Mouse (Mus musculus) kidney, postnatal 0 days (tissue): Measurements from ENCODE around the gene Ric8b. TPM values are rescaled to one million over a fixed set of nuclear protein-coding genes. Genes with fewer than 3 reads are reported as not detected.

Experiments used
- ATAC-seq: fragments of 200-750 bp; cut with Nextera tagmentation; replicated peaks from 2 replicates; pipeline ENCODE4 v1.8.0; 2017; ENCODE audit warnings: low read depth, moderate number of reproducible peaks, moderate TSS enrichment, moderate library complexity; ENCODE audit not compliant: low FRiP score
- DNase-seq: peaks from one replicate; pipeline ENCODE4 v3.0.0-alpha.2; 2016; ENCODE audit warnings: low spot score
- H3K27ac ChIP-seq: fragments of 300-500 bp; sonication (generic); 2 replicates; pipeline ENCODE4 v1.5.1; 2014; ENCODE audit warnings: mild to moderate bottlenecking
- H3K27me3 ChIP-seq: fragments of 300-500 bp; sonication (generic); 2 replicates; pipeline ENCODE4 v1.6.1; 2014; ENCODE audit warnings: low read length, mixed read lengths; ENCODE audit not compliant: insufficient read depth
- H3K36me3 ChIP-seq: fragments of 300-500 bp; sonication (generic); 2 replicates; pipeline ENCODE4 v1.6.1; 2014; ENCODE audit warnings: low read length, mixed read lengths; ENCODE audit not compliant: insufficient read depth
- H3K4me1 ChIP-seq: fragments of 300-500 bp; sonication (generic); replicated peaks from 2 replicates; pipeline ENCODE4 v1.6.1; 2014; ENCODE audit warnings: antibody characterized with exemption, low read length, mixed read lengths; ENCODE audit not compliant: insufficient read depth
- H3K4me2 ChIP-seq: fragments of 300-500 bp; sonication (generic); 2 replicates; pipeline ENCODE4 v1.6.1; 2014; ENCODE audit warnings: mild to moderate bottlenecking, low read length, moderate library complexity, mixed read lengths
- H3K4me3 ChIP-seq: fragments of 300-500 bp; sonication (generic); replicated peaks from 2 replicates; pipeline ENCODE4 v1.5.1; 2014; ENCODE audit warnings: low read depth, low read length
- H3K9ac ChIP-seq: fragments of 300-500 bp; sonication (generic); 2 replicates; pipeline ENCODE4 v1.6.1; 2014; ENCODE audit warnings: low read depth, low read length
- H3K9me3 ChIP-seq: fragments of 300-500 bp; sonication (generic); replicated peaks from 2 replicates; pipeline ENCODE4 v1.6.1; 2016; ENCODE audit warnings: low read length, inconsistent platforms, mixed read lengths
- CTCF ChIP-seq: IDR thresholded peaks from 2 replicates; pipeline ENCODE4 v1.5.1; 2016; ENCODE audit warnings: antibody characterized with exemption, low read depth, mild to moderate bottlenecking, moderate library complexity
- WGBS: fragments of 180-500 bp; shearing (Covaris S2); extraction: QIAGEN DNeasy Blood & Tissue Kit; methylation state at CpG from one replicate; pipeline ENCODE4 v1.1.7; 2014; 5-methylcytosine and 5-hydroxymethylcytosine counted together
- polyA plus RNA-seq: library from polyadenylated mRNA; unstranded; fragments of >200 nt; fragmentation: Nextera tagmentation; extraction: Ambion mirVana; gene quantifications from 2 replicates; pipeline ENCODE4 v1.2.1, GENCODE M21; 2015

Ric8b gene
- polyA plus RNA-seq, 1 experiment from 2014 or later, result 16.3 TPM

- H3K27me3 ChIP-seq, result no peaks in the 10 kb centered on the region
- TF ChIP-seq CTCF, result no peak
- WGBS, result 84% methylated on average over 6 of the region's 6 CpGs
- H3K27ac ChIP-seq, result no peak overlapping the region
- no peak for DNase-seq
- H3K36me3 ChIP-seq, result no peaks in the 10 kb centered on the region
- no peak overlapping the region for H3K4me3 ChIP-seq
- H3K4me2 ChIP-seq, result no peak overlapping the region
- no peak for ATAC-seq
- H3K4me1 ChIP-seq, result 0 out of 2 replicates have a peak, but pooled peaks cover 12% of the 10 kb centered on the region
- H3K9ac ChIP-seq, result no peak overlapping the region
- no peaks in the 10 kb centered on the region for H3K9me3 ChIP-seq
These were observed 1.9 kb upstream of the Ric8b start for GRCm38 (mm10) chr10:84915476-84915875.

GRCm38 (mm10) chr10:84917731-84918095, 297 bp downstream of the Ric8b start:
- H3K9me3 ChIP-seq, result no peaks in the 10 kb centered on the region
- DNase-seq (peak; percentile 46), ATAC-seq (no peak)
- no peaks in the 10 kb centered on the region for H3K36me3 ChIP-seq
- H3K4me2 ChIP-seq, result peak overlapping the region; percentile 68
- H3K4me1 ChIP-seq, result 0 out of 2 replicates have a peak, but pooled peaks cover 12% of the 10 kb centered on the region
- H3K4me3 ChIP-seq, result peak overlapping the region; percentile 85
- TF ChIP-seq CTCF, result no peak
- H3K9ac ChIP-seq, result peak overlapping the region; percentile 80
- peak overlapping the region; percentile 92 for H3K27ac ChIP-seq
- H3K27me3 ChIP-seq, result no peaks in the 10 kb centered on the region
- under 1% methylated on average over 22 of the region's 27 CpGs for whole genome bisulfite sequencing

GRCm38 (mm10) chr10:84926336-84926735, 8.9 kb downstream of the Ric8b start:
- Histone ChIP-seq H3K4me1 (peaks cover 18% of the 10 kb centered on the region; the same call in 1 of the 2 replicates), H3K4me2 (no peak overlapping the region), H3K9me3 (no peaks in the 10 kb centered on the region), H3K9ac (no peak overlapping the region), H3K4me3 (no peak overlapping the region), H3K27ac (no peak overlapping the region), H3K36me3 (no peaks in the 10 kb centered on the region), H3K27me3 (no peaks in the 10 kb centered on the region)
- no peak for TF ChIP-seq CTCF
- WGBS, result 39% methylated on average over 7 of the region's 7 CpGs
- ATAC-seq, result no peak
- no peak for DNase-seq

DNA sequence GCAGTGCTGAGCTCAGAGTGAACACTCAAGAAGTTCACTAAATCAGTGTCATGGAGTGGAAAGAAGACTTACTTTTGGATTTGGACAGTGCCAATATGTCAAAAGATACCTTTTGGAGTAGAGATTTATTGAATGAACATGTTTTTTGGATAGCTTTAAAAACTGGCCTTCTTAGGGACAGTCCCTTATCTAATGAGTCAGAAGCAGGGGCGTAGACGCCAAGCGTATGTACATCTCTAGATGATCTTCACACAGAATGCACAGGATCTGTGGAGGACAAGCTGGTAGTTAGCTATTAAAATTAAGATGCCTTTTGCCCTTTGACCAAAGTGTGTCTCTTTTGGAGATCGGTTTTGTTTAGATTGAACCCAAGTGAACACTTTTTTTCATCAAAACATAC, 9.5 kb downstream of the Ric8b start:
- Histone ChIP-seq H3K4me3 (no peak overlapping the region), H3K36me3 (no peaks in the 10 kb centered on the region), H3K9me3 (no peaks in the 10 kb centered on the region), H3K27me3 (no peaks in the 10 kb centered on the region), H3K27ac (no peak overlapping the region), H3K4me2 (no peak overlapping the region), H3K9ac (no peak overlapping the region), H3K4me1 (peaks cover 18% of the 10 kb centered on the region; the same call in 1 of the 2 replicates)
- ATAC-seq (no peak), DNase-seq (no peak)
- WGBS, result 84% methylated on average over 4 of the region's 4 CpGs
- no peak for TF ChIP-seq CTCF

GRCm38 (mm10) chr10:84928465-84928864, 11.0 kb downstream of the Ric8b start:
- Histone ChIP-seq H3K27ac (no peak overlapping the region), H3K27me3 (no peaks in the 10 kb centered on the region), H3K36me3 (no peaks in the 10 kb centered on the region), H3K4me2 (no peak overlapping the region), H3K4me3 (no peak overlapping the region), H3K4me1 (peaks cover 18% of the 10 kb centered on the region; the same call in 1 of the 2 replicates), H3K9ac (no peak overlapping the region), H3K9me3 (no peaks in the 10 kb centered on the region)
- no peak for ATAC-seq
- TF ChIP-seq CTCF, result no peak
- DNase-seq, result no peak
- WGBS, result 84% methylated on average over 4 of the region's 4 CpGs

DNA sequence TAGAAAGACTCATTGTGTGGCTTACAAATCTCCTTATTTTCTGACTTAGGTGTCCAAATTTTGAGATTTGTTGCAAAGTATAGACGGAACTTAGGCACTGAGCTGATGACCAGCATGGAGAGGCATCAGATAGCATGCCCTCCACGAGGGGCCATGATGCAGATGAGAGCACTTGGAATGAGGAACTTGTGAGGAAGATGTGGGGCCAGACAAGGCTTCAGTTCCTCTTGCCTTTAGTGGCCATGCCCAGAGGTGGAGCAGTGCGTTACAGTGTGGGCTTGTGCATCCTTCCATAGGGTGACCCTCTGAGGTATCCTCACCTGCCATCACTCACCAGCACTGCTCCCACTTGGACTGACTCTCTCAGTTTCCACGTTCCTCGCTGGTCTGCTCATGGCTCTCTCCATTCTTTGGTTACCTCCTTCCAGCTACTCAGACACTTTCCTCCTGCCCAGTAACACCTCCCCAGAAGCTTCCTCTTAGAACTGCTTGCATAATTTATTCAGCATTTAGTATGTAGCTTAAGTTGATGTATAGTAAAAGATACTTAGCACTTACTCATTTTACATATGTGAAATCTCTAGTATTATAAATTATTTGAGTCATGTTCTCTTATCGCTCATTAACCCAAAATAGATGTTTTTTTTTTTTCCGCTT, 18.3 kb downstream of the Ric8b start:
- no peak for TF ChIP-seq CTCF
- 83% methylated on average over 7 of the region's 7 CpGs for WGBS
- no peaks in the 10 kb centered on the region for H3K9me3 ChIP-seq
- DNase-seq (no peak), ATAC-seq (no peak)
- no peak overlapping the region for H3K4me2 ChIP-seq
- no peaks in the 10 kb centered on the region for H3K4me1 ChIP-seq
- no peak overlapping the region for H3K4me3 ChIP-seq
- no peaks in the 10 kb centered on the region for H3K27me3 ChIP-seq
- no peak overlapping the region for H3K27ac ChIP-seq
- H3K9ac ChIP-seq, result no peak overlapping the region
- H3K36me3 ChIP-seq, result no peaks in the 10 kb centered on the region
